Mouse (Mus musculus) left cerebral cortex, postnatal 36 days (tissue): Measurements from ENCODE around the gene Synpo2. TPM values are rescaled to one million over a fixed set of nuclear protein-coding genes. Genes with fewer than 3 reads are reported as not detected.

Experiments
- DNase-seq, 2 experiments: peaks; one replicate each; pipeline ENCODE4 v3.0.0; 2021 to 2022; ENCODE audit warnings: low spot score in 2 of 2, mixed read lengths in 1 of 2
- intact Hi-C: fragments of 180-260 bp; cut with DNase I; formaldehyde crosslinking; loops from one replicate; pipeline ENCODE4 v1.15.1; 2025
- total RNA-seq, 2 experiments: library from RNA; stranded (reverse); gene quantifications; 2 replicates each; pipeline ENCODE4 v1.2.3; 2021

Gene Synpo2
- total RNA-seq, 2 experiments from 2014 or later, result 2.9 to 3.2 TPM

DNA sequence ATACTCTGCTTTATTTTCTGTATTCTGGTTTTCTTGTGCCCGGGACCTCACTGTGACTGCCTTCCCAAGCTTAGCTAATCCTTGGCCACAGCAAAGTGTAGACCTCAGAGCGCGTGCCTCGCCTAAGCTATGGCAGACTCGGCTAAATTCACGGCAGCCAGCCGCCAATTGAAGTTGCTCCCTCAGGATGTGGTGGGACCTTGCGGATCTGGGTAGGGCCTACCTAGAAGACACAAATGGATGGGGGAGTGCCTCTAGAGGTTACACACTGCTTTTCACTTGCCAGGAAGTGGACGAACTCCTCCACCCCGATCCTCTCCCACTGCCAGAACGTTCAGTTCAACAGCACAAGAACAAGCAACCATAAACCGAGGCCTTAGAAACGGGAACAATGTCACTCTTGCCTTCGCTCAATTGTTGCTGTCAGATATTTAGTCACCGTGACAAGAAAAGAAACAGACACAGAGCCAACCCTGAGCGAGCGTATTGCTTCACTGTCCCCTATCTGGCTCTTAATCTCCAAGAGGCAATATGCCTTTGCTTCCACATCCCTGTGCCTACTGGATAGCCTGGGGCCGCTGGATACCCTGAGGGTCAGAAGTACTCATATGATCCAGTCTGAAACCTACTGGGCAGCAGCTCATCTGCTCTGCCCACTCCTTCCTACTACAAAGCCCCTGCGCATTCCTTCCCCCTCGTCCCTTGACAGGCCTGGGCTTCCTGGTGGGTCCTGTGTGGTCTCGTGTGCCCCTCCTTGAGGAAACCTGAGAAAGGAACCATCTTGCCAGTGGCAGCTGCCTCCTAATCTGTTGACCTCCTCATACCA is 62.2 kb downstream of the Synpo2 start:
- DNase-seq, result no peak
- intact Hi-C loops, result no loop called here

DNA sequence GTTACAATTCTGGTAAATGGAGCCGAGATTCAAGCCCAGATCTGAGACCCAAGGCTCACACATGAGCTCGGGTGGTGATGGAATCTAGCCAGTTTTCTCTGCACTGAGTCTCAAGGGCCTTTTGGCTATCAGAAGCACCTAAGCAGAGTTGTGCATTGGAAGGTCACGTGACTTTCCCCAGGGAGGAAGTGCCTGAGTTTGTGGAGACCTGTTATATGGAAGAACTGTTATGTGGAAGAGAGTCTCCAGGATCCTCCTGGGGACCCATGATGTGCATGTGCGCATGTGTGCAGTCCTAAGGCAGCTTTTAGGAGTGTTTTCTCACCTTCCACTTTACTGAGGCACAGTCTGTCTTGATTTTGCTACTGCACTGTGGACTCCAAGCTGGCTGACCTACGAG is 63.8 kb downstream of the Synpo2 start:
- intact Hi-C loops, result no loop called here
- no peak for DNase-seq

DNA sequence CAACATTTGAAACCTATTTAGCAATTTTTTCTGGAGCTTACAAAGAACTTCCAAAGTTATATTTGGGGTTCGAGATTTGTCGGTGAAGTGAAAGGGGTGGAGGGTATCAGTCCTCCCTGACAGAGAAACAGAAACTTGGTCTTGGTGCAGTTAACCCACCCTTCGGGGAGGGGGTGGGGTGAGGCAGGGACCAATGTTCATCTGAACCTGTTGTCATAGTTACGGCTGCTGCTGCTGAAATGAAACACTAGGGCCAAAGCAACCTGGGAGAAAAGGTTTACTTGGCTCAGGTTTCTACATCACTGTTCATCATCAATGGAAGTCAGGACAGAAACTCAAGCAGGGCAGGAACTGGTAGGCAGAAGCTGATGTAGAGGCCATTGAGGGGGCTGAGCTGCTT is 66.6 kb downstream of the Synpo2 start:
- DNase-seq, result no peak
- intact Hi-C loops, result loop anchor here (2.0 kb wide), 3 partner anchors 65 to 183 kb away; no protein-coding TSS in a partner anchor

DNA sequence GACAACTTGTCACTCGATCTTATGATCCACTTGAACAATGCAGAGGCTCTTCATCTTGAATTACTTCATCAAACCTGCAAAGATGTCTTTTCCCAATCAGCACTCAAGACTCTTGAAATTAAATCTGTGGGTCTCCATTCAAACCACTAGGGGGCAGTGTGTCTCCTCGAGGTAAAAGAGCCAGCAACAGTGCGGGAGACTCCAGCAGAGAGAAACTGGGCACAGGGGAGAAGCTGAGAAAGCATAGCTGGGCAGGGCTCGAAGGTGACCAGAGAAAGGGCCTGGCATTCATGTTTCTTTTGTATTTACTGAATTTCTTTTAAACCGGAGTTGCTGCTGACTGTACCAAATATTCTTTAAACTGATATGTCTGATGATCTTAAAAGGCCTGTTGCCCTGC is 67.1 kb downstream of the Synpo2 start:
- DNase-seq, result peak; percentile 43 to 44
- intact Hi-C loops, result loop anchor here (2.0 kb wide), 3 partner anchors 66 to 184 kb away; no protein-coding TSS in a partner anchor

DNA sequence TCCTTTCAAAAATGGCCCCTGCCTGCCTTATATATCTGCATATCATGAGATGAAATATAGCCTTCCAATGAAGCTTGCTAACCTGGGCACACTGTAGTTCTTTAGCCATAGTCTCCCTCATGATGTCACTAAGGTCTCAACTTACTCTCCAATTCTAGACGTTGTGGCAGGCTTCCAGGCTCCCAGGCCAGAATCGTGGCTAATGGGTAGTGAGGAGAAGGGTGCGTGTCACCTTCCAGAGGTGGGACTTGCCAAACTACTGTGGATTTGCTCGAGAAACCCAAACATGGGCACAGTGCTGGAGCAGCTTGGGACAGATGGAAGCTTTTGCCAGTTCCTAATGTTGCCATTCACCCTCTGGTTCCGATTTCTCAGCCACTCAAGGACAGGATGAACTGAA is 69.5 kb downstream of the Synpo2 start:
- intact Hi-C loops, result no loop called here
- DNase-seq, result no peak

DNA sequence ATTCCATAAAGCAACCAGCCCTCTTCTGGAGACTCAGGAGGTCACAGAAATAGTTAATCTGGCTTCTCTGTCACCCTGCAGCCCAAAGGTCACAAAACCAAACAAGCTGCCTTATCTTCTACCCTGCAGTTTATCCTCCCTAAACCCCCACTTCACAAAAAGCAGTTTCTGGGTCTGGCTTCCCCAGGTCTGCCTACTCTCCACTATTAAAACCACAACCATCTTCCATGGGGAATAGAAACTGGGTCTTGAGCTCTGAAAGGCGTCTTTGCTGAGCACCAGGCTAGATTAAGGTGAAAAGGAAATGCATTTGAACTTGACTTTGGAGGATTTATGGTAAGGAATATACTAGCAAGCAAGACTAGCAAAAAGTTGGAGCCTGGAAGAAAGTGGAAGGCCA is 71.8 kb downstream of the Synpo2 start:
- DNase-seq, result no peak
- intact Hi-C loops, result no loop called here

DNA sequence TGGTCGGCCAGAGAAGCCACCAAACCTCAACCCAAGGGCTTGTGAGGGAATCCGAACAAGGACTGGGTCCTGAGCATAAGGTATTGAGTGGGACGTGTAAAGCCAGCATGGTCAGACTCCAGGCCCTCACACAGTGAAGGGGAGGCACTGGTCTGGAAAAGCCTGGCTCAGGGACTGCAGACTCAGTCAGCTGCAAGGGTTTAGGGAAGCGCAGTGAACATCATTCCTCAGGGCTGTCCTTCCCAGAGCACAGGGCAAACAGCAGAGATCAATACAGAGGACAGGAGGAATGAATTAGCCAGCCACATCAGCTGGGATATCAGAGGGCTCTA is 72.8 kb downstream of the Synpo2 start:
- intact Hi-C loops, result no loop called here
- no peak for DNase-seq

DNA sequence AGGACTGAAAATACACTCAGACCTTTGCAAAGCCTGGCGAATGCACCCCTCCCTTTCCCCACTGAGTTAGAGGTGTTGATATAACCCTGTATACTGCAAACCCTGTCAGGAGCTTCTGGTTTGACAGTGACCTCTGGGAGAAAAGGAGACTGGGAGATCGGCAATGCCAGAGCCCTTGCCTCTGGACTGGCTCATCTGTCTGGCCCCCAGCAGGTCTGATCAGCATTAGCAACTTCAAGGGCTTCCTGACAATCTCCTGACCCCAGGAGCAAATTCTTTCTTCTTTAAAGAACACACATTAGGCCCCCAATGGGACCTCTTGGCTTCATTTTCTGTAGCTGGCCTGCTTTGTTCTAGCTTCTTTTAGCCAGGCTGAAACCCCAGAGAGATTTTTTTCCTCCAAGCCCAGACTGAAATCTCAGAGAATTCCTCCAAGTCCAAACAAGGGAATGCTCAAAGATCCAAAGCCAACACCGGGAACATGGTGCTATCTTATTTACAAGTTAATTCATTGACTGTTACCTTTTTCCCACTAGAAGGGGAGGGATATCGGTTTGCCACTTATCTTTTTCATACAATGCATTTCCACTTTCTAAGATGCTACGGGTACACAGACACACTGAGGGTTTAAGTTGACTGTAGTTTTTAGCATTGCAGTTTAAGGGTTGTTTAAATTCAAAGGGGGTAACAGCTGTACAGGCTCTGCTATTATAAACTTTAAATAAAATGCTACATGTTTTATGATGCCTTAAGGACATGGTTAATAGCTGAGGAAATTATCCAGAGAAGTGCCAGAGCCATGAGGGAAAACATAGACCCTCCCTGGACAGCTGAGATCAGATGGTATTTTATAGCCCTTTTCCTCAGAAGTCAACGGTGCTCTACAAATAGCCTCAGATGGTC is 73.4 kb downstream of the Synpo2 start:
- no peak for DNase-seq
- intact Hi-C loops, result no loop called here

DNA sequence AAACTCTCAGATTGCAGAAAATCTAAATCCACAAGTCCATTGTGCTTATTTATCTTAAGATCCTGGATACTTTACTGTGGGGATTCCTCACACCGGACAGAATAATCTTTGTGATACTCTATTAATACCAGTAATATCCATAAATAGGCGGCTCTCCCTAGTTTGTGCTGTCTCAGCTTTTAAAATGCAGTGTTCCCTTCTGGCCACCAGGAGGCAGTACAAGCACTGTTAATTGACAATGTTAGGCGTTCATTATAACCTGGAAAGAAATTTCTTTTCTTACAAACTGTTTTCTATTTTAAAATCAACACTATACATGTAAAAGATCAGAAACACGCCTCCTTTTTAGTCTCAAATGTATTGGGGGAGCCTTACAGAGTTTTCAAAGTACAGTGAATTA is 75.2 kb downstream of the Synpo2 start:
- no peak for DNase-seq
- intact Hi-C loops, result no loop called here

DNA sequence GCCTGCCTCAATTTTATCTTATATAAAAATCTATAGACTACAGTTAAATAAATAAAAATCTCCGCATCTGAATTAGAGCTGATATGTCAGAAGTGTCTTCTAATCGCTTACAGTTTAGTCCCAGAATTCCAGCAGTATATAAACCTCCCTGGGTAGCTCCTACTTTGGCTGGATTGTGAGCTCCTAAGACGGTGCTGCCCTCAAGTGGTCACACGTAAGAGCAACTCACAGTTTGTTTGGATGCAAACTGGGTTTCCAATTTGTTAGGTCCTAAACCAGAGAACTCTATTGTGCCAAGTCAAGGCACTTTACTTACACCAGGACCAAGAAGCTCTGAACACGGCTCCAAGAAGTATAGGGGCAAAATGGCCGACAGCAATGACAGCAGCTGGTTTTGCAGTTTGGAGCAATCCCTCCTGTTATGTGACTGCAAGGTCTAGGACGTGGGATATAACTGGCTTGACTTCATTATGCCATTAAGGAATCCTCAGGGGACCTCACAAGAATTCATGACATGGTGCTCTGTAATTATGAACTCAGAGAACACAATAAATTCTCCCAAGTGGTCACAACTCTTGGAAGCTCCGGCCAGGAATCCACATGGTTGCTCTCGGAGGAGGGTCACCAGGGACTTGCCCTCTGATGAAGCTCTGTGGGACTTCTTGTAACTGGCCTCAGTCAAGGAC is 76.7 kb downstream of the Synpo2 start:
- peak; percentile 38 to 57 for DNase-seq
- intact Hi-C loops, result loop anchor here (2.0 kb wide), 1 partner anchor 220 kb away; no protein-coding TSS in a partner anchor

DNA sequence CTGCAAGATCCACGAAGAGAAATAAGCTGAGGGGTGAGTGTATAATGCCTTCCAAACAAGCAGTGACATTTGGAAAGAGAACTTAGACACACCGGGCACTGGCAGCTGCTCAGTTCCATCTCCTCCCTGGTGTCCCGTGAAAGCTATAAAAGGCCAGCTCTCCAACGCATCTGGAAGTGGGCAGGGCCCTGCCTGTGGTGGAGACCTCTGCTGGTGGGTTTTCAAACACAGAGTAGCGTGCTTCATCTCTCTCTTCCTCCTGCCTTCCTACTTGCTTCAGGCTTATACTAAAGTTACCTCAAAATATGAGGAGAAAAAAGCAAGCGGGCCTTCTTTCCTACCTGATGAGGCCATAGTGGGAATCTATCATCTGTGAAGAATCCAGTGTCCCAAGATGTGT is 77.4 kb downstream of the Synpo2 start:
- DNase-seq, result no peak
- intact Hi-C loops, result loop anchor here (2.0 kb wide), 1 partner anchor 220 kb away; no protein-coding TSS in a partner anchor

DNA sequence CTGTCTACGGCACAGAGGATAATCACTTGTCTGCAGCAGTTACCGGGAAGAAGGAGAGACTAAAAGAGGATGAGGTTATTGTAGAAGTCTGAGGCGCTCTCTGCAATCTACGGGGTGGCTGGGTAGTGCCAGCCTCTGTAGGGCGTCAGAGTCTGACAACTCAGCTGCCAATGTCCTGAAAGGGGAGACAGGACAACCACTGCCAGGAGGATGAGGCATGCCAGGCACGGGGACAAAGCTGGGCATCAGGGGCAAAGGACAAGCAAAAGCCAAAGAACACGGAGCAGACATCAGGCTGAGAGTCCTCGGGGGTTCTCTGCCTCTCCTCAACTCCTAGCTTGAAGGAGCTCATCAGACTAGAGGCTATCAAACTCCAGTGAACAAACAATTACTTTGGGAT is 82.6 kb downstream of the Synpo2 start:
- DNase-seq, result no peak
- intact Hi-C loops, result no loop called here

DNA sequence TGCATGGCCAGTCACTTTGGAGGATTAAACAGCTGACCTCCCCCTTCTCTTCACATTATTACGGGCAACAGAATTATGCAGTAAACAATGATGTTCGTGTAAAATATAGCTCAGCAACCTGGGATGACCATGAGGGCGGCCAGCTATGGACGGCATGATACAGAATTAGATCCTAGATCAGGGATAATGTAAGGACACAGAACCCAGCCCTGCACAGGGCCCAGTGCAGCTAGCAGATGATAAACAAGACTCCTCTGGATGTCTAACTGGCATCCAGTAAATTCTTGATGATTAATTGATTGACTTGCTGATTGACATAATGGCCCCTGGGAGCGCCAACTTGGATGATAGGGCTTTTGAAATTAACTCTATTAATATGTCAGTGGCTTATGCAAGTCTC is 83.0 kb downstream of the Synpo2 start:
- no peak for DNase-seq
- intact Hi-C loops, result no loop called here

DNA sequence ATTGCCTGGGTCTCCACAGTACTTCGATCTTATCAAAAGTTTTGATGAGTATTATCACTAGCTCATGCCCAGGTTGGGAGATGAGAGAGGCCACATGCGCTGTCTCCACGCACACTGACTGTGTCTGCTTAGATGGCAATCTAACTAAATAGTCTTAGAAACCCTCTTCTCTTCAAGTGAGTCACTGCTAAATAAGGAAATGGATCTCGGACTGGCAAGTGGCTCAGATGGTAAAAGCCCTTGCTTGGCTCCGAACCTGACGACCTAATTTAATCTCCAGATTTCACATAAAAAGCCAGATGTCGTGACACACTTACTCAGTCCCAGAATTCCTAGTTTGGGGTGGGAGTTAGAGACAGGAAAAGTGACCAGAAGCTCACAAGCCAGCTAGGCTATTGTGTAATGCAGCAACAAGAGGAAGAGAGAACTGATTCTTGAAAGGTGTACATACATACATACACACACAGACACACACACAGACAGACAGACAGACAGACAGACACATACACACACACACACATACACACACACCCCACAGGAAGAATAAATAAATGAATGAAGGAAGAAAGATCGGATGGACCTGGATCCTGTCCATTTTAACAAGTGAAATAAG is 85.3 kb downstream of the Synpo2 start:
- peak in 1 of 2 experiments; percentile 21 for DNase-seq
- intact Hi-C loops, result no loop called here

DNA sequence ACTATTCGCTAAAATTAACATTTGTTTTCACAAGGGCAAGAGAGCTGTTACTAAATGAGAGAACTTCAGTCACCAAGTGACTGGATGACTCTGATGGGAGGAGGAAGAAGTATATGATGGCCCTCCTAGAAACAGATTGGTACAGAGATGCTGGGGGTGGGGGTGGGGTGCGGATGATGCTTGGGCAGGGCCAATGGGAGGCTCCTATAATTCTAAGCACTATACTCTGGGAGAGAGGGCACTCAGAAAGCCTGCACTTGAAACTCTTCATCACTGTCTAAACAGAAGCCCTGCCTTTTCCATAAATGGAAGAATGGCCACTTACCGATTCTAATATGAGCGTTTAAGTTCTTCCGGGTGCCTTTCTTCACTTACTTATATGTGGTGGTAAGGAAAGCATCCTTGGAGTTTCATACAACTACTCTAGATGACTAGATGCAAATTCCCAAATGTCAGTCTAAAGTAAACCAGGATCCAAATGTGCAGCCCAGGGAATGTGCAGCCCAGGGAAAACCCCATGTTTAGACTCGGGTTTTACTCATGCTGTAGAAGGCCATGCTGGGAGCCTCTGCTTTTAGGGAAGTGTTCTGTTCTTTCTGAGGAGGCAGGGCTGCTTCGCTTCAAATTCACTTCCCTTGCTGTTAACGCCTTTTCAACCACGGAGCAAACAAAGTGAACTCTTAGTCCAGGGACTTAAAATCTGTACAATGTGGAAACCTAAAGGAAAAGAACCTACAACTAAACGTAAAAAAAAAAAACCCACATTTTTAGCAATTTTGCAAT is 86.4 kb downstream of the Synpo2 start:
- intact Hi-C loops, result no loop called here

DNA sequence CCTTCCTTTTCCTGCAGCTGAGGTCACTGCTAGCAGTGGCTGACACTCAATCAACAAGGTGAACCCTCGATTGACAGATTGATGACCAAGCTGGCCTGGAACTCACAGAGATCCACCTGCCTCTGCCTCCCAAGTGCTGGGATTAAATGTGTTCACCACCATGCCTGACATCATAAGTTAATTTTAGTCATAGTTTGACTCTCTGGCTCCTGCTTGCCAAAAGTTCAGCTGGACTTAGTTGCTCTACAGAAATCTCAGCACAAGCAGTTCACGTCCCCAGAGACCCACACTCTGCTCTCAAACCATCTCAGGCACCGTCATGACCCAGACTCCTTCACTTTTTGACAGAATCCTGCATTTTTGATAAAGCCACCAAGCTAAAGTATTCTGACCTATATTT is 87.3 kb downstream of the Synpo2 start:
- DNase-seq, result no peak
- intact Hi-C loops, result no loop called here

More for the DNA sequence above, 86.4 kb downstream of the Synpo2 start:
- no peak for DNase-seq

DNA sequence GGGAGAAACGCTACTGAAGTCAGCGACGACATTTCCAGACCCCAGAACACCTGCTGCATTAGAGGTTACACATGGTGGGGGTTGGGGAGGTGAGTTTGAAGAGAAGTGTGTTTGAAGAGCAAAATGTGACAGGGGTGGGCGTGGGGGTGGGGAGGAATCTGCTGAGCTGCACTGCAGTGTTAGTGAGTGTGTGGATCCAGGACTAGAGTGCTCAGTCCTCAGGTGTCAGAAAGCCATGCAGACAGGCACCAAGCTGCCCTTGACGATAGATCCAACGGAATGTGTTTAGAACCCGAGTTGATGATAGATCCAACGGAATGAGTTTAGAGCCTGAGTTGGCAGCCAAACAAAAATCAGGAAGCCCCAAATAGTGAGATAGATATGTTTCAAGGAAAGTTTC is 89.4 kb downstream of the Synpo2 start:
- DNase-seq, result no peak
- intact Hi-C loops, result no loop called here

DNA sequence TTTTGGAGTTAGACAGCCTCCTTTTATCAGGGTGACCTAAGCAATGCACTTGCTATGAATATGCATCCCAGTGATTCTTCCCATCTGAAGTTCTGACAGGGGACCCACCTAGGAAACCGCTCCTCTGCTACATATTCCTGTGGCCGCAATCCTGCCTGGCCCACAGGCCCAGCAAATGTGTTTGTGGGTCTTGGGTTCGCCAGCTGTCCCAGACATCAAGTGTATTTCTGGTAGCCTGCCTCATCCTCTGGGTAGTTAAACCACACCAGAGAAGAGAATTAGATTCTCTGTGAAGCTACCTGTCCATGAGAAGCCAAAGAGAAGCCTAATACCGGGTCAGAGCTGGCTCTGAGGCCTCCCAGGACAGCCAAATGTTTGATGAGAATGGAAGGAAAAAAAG is 90.0 kb downstream of the Synpo2 start:
- DNase-seq, result no peak
- intact Hi-C loops, result no loop called here

DNA sequence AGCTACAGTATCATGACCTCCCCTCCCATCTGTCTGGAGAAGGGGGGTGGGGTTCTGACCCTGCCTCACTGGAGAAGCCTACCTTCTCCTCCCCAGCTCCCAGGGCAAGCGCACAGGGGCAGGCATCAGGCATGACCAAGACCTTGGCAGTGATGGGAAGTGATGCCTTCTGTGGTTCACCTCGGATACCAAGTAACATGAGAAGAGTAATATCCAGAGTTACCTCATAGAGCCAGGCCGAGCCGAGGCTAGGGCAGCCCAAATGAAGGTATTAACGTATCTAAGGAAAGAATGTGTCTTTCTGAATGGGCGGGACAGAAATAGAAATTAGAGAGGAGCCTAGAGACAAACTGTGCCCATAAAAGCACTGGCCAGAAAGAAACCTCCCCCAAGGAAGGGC is 92.5 kb downstream of the Synpo2 start:
- no peak for DNase-seq
- intact Hi-C loops, result no loop called here
